Mouse (Mus musculus): ENCODE results near the gene Slc25a44. TPM values are rescaled to one million over a fixed set of nuclear protein-coding genes. Genes with fewer than 3 reads are reported as not detected.
"Not testable (repeated sequence)": the region's sequence is repeated elsewhere in the genome, so short reads cannot be mapped to it uniquely, and the experiment has no call there.

The Slc25a44 gene
- total RNA-seq, 2 experiments from 2014 or later, result 30.2 to 31.7 TPM

- ATAC-seq (replicated peaks; ENCODE audit: low FRiP score, low TSS enrichment, poor library complexity, severe bottlenecking), result no peak
Observed at GRCm38 (mm10) chr3:88452246-88452645, 27.3 kb upstream of the Slc25a44 start.

GRCm38 (mm10) chr3:88450379-88451131 is 25.6 kb upstream of the Slc25a44 start:
- ATAC-seq (replicated peaks; ENCODE audit: low FRiP score, low TSS enrichment, poor library complexity, severe bottlenecking), result no peak

GRCm38 (mm10) chr3:88449395-88450023 is 24.6 kb upstream of the Slc25a44 start:
- ATAC-seq (replicated peaks; ENCODE audit: low FRiP score, low TSS enrichment, poor library complexity, severe bottlenecking), result no peak

- no peak for ATAC-seq (replicated peaks; ENCODE audit: low FRiP score, low TSS enrichment, poor library complexity, severe bottlenecking)
Observed at GRCm38 (mm10) chr3:88448443-88448842, 23.5 kb upstream of the Slc25a44 start.

GRCm38 (mm10) chr3:88447676-88448183 is 22.8 kb upstream of the Slc25a44 start:
- peak; percentile 79 for ATAC-seq (replicated peaks; ENCODE audit: low FRiP score, low TSS enrichment, poor library complexity, severe bottlenecking)

GRCm38 (mm10) chr3:88446471-88447123 is 21.7 kb upstream of the Slc25a44 start:
- no peak for ATAC-seq (replicated peaks; ENCODE audit: low FRiP score, low TSS enrichment, poor library complexity, severe bottlenecking)

GRCm38 (mm10) chr3:88442888-88443287 is 17.9 kb upstream of the Slc25a44 start:
- ATAC-seq (replicated peaks; ENCODE audit: low FRiP score, low TSS enrichment, poor library complexity, severe bottlenecking), result no peak

GRCm38 (mm10) chr3:88442488-88442887 is 17.5 kb upstream of the Slc25a44 start:
- no peak for ATAC-seq (replicated peaks; ENCODE audit: low FRiP score, low TSS enrichment, poor library complexity, severe bottlenecking)

- ATAC-seq (replicated peaks; ENCODE audit: low FRiP score, low TSS enrichment, poor library complexity, severe bottlenecking), result peak; percentile 67
Observed at GRCm38 (mm10) chr3:88440500-88441381, 15.8 kb upstream of the Slc25a44 start.

GRCm38 (mm10) chr3:88439582-88439981 is 14.6 kb upstream of the Slc25a44 start:
- ATAC-seq (replicated peaks; ENCODE audit: low FRiP score, low TSS enrichment, poor library complexity, severe bottlenecking), result no peak

- ATAC-seq (replicated peaks; ENCODE audit: low FRiP score, low TSS enrichment, poor library complexity, severe bottlenecking), result no peak
Observed at GRCm38 (mm10) chr3:88437454-88437853, 12.5 kb upstream of the Slc25a44 start.

- peak; percentile 79 for ATAC-seq (replicated peaks; ENCODE audit: low FRiP score, low TSS enrichment, poor library complexity, severe bottlenecking)
Observed at GRCm38 (mm10) chr3:88436395-88437201, 11.7 kb upstream of the Slc25a44 start.

GRCm38 (mm10) chr3:88435515-88435914 is 10.6 kb upstream of the Slc25a44 start:
- no peak for ATAC-seq (replicated peaks; ENCODE audit: low FRiP score, low TSS enrichment, poor library complexity, severe bottlenecking)

- not testable (repeated sequence) for ATAC-seq (replicated peaks; ENCODE audit: low FRiP score, low TSS enrichment, poor library complexity, severe bottlenecking)
Observed at GRCm38 (mm10) chr3:88428639-88429038, 3.7 kb upstream of the Slc25a44 start.

GRCm38 (mm10) chr3:88427342-88427905 is 2.5 kb upstream of the Slc25a44 start:
- peak; percentile 59 for ATAC-seq (replicated peaks; ENCODE audit: low FRiP score, low TSS enrichment, poor library complexity, severe bottlenecking)

GRCm38 (mm10) chr3:88425708-88426420 is 925 bp upstream of the Slc25a44 start:
- no peak for ATAC-seq (replicated peaks; ENCODE audit: low FRiP score, low TSS enrichment, poor library complexity, severe bottlenecking)

GRCm38 (mm10) chr3:88425330-88425689 is 371 bp upstream of the Slc25a44 start:
- ATAC-seq (replicated peaks; ENCODE audit: low FRiP score, low TSS enrichment, poor library complexity, severe bottlenecking), result no peak

All from megakaryocyte-erythroid progenitor cell, adult 5-6 weeks (primary cell).